Mouse (Mus musculus) mesoderm, embryonic 11.5 days (tissue): ENCODE results near the gene Babam1.

ENCODE experiments used
- DNase-seq: peaks from one replicate; pipeline ENCODE4 v3.0.0-alpha.2; 2012; ENCODE audit warnings: low read depth, low spot score

The Babam1 gene

DNA sequence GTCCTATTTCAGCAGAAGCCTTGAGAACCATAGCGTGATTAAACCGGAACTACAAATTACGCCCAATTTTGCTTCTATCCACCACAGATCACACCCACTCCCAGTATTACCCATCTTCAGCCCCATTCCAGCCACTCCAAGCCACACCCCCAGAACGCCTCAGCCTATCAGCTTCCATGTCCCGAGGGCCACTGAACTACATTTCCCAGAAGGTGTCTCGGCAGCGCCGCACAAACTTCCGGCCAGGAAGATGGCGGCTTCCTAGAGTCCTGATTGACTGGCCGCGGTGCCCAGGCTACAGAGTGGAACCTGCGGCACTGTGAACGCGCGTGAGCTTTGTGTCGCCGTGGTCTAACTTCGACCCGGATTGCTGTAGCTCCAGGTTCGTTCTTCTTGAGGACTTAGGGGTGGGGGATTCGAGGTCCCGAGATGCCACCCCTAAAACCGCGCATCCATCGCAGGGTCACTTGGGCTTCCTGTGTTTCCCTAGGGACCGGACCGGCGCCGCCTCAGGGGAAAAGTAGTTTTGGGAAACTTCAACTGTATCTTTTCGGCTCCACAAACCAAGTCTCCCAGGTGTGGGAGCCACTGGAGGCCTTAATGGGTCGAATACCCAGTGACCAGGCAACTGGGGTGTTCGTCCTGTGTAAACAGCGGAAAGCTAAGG lies at the start of gene Babam1:
Gene Babam1 (plus strand): TSS at position 223 of the 667 bp plus-strand sequence.
- DNase-seq: peak; percentile 93

DNA sequence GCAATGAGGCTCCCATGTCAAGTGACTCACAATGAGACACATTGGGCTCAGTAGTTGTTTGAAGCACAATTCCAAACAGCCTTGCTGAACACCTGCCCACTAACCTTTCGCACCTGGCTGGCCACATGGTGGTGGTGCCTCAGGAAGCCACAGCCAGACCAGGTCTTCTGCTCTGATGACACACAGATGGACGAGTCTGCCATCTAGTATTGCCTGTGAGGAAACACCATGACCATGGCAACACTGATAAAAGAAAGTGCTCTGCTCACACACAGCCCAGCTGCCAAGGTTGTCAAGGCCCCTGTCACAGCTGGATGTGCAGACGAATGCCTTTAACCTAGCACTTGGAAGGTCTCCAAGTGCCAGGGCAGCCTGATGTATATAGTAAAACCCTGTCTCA lies 45.5 kb upstream of the Babam1 start:
- DNase-seq: no peak

DNA sequence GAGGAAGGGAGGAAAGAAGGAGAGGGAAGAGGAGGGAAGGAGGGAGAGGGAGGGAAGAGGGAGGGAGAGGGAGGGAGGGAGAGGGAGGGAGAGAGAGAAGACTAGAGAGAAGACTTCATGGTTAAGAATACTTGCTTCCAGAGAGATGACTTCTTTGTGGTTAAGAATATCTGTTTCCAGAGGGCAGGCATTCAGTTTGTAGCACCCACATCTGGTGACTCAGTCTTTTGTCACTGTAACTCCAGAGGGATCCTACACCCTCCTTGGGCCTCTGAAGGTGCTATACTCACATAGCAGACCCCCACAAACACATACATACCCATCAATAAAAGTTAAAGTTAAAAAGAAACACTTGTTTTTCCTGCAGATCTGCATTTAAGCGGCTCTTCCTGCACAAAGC lies 45.1 kb upstream of the Babam1 start:
- no peak for DNase-seq

DNA sequence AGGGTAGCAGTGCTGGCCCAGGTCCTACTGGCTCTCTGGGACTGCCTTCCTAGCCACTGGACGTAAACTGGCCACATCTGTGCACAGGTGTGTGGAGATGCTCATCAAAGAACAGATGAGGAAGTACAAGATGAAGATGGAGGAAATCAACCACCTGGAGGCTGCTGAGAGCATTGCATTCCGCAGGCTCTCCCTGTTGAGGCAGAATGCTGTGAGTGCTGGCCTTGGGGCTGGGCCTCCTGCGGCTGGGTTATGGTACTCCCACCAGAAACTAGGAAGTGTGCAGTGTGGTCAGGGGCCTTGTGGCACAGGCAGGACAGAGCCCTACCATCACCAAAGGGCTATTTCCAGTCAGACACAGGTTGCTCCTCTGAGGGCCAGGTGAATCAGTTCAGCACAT lies 38.6 kb upstream of the Babam1 start:
- DNase-seq: no peak

DNA sequence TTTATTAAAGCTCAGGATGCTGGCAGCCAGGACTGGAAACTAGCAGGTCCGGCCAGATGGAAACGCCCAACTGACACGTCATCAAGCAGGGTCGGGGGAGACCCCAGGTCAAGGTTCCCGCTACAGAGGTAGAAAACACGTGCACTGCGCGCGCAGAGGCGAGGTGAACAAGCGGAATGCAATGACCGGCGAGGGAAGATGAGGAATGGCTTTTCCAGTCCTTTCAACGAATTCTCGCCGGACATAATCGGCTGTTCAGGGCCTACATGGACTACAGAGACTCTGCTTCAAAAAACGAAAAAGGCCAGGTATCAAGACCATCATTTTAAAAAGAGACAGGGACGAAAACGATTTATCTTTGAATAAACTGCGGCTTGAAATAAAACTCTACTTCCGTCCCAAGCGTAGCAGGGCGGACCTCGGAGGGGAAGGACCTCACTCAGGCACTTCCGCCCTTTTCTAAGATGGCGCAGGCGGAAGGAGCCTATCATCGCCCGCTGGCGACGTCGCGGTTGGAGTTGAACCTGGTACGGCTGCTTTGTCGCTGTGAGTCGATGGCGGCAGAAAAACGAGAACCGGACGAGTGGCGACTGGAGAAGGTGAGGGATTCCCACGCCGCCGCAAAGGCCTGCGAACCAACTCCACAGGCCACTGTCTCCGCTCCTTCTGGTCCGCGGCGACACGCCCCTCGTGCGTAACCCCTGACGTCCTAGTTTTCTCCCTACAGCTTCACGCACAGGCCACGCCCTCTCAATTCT lies 29.7 kb upstream of the Babam1 start, which contains the start of gene Use1:
Gene Use1 (plus strand): TSS at position 78 of the 758 bp plus-strand sequence.
- DNase-seq: peak; percentile 94

DNA sequence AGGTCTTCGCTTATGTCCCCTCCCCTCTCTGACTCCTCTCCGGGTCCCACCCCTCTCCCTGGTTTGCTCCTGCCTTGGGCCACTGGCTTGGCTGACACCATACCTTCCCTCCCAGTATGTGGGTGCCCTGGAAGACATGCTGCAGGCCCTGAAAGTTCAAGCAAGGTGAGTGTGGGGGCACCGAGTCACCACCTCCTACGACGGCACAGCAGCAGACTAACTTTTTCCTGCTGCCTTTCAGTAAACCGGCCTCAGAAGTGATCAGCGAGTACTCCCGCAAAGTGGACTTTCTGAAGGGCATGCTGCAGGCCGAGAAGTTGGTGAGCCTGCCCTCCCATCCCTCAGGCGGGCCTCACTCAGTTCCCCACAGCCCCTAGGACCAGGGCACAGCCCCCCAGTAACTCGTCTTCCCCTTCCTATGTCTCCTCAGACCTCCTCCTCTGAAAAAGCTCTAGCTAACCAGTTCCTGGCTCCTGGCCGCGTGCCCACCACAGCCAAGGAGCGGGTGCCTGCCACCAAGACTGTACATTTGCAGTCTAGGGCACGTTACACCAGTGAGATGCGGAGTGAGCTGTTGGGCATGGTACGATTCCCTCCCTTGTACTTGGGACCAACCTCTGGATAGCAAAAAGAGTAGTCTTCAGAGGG lies 29.0 kb upstream of the Babam1 start:
- no peak for DNase-seq

DNA sequence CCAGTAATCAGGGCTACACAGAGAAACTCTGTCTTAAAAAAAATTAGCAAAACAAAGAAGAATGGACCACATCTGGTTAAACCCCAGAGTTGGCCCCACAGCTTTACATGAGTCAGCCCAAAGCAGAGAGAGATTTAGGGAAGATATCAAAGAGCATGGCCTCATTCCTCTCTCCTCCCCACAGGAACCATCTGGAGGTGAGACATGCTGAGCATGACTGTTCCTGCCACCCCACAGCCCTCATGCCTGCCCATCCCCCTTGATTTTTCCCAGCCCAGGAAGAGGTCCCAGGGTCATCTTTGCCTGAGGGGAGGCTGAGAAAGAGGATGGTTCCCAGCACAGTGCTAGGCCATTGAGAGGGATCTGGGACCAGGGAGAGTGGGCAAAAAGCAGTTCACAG lies 28.3 kb upstream of the Babam1 start:
- no peak for DNase-seq

DNA sequence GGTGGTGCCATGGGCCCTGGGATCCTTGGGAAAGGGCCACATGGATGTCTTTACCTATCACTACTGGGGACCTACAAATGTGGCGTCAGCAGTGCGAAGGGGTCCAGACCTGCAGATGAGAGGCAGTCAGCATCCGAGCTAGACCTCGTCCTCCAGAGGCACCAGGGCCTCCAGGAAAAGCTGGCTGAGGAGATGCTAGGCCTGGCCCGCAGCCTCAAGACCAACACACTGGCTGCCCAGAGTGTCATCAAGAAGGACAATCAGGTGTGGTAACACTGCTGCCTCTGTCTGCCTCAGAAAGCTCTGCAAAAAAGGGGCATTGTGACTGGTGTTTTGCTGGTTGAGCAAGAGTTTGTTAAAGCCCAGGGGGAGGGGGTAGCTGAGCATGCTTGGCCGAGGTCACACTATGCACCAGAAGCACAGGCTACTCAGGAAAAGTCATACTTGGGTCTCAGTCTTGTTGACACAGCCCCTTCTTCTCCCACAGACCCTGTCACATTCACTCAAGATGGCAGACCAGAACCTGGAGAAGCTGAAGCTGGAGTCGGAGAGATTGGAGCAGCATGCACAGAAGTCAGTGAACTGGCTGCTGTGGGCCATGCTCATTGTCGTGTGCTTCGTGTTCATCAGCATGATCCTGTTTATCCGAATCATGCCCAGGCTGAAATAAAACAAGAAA lies 27.5 kb upstream of the Babam1 start:
- DNase-seq: no peak

DNA sequence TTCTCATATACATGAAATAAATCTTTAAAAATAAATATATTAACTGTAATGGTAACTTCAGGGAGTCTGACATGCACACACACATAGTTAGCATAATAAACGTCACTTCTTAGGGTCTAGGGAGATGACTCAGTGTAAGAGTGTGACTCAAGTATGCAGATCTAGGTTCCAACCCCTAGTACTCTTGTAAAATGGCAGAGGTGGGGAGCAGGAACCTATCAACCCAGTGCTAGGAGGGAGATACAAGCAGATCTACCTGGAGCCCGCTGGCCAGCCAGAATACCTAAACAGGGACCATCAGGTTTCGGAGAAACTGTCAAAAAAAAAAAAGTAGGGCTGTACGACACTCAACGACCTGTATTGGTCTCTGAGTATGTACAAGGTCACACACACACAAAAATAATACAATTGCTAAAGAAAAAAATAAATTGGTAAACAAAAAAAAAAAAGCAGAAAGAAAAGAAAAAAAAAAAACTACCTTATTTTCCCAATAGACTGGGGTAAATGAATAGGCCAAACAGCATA lies 25.9 kb upstream of the Babam1 start:
- DNase-seq: no peak

DNA sequence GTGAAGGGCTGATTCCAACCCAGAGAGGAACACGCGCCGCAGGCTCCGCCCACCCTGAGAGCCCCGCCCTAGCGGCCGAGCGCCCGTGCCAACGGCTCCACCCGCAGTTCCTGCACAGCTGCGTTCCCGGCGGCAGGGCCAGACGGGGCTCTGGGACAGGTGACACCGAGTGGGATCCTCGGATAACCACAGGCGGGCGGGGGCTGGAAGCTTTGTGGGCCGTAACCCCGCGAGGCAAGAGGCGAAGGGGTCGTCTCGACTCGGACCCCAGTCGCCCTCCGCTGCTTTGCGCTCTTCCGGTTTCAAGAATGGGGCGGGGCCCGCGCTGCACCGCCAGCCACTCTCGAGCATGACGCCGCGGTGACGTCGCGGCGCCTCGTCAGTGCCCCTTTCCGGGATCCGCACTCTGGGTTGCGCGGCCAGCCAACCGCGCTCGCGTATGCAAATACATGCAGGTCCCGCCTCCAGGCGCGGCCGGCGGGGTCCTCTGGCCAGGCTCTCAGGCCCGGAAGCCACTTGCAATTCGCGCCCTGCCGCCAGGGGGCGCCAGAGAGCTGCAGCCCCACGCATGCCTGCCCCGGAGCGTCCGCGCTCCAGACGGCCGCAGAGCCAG lies 25.3 kb upstream of the Babam1 start, which contains the start of gene Ocel1:
Gene Ocel1 (plus strand): TSS at position 63 of the 613 bp plus-strand sequence.
- peak; percentile 99 for DNase-seq

DNA sequence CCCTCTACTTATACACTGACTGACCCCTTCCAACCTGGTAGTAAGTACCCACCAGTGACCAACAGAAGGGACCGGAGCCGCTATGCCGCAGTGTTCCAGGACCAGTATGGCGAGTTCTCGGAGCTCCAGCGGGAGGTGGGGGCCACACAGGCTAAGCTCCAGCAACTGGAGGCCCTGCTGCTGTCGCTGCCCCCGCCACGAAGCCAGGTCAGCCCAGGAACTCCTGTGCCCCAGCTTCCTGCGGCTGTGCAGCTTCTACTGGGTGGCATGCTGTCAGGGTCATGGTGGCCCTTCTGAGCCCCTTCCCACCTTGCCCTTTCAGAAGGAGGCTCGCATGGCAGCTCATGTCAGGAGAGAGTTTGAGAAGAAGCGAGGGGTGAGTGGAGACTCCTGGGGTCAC lies 24.2 kb upstream of the Babam1 start:
- DNase-seq: no peak

DNA sequence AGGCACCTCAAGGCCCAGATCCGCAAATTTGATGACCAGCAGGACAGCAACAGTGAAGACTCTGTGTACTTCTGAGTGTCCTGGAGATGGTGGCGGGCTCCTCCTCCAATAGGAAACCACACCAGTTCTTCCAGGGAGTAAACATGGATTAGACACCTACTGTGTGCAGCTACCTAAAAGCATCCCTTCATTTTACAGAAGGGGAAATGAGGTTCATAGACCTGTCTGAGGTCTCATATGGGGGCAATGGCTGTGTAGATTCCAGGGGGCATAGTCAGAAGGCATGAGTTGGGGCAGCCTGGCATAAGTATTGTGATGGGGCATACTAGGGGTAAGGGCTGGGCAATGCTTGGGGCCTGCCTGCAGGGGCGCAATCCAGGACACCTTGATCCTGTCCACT lies 23.7 kb upstream of the Babam1 start:
- DNase-seq: no peak

DNA sequence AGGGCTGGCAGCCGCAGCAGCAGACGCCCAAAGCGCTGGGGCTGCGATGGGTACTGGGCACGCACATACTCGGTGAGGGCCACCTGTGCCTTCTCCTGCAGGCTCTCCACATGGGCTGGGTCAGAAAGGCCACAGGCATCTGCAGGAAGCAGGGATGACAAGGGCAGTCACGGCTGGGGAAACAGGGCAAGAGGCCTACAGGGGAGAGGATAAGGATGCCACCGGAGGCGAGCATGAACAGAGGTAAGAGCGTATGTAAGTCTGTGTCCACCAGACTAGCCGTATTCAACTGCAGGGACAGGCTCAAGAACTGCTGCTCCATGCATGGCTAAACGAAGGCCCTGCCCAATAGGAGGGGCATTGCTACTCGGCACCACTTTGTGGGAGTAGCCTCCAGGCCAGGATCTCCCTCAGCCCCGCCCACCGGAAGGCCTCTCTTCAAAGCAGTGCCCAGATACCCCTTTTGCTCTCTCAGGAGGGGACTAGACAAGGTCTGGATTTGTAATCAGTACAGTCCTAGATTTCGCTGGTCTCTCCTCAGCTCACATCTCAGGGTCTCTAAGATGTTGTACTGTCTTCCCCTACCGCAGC lies 21.9 kb upstream of the Babam1 start:
- no peak for DNase-seq

DNA sequence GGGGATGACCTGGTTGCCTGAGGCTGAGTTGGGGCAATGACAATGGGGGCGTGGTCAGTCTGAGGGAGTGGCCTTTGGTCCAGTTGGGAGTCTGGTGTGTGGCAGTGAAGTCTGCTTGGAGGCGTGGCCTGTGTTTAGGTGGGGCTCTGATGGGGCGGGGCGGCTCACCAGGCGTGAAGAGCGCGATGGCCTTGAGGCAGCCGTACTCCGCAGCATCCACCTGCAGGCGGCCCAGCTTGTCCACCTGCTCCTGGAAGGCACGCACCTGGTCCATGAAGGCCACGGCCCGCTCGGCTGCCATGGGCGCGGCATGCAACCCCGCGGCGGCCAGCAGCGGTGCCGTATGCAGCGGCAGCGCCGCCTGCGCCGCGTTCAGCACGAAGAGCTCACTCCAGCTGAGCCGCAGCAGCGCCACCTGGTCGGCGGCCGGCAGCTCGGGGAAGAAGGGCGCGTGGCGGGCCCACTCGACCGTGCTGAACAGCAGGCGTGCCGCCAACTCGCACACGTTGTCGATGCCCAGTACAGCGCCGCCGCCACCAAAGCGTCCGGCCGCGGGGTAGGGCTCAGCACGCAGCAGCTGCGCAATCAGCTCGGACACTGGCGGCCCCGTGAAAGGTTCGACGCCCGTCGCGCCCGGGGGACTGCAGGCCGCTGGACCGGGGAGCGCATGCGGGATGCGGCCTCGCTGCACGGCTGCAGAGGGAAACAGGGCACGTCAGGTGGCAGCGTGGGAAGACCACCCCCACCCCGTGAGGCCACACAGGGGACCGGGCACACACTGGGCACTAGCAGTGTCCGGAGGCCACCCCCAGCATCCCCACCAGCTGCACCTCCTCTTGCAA lies 20.9 kb upstream of the Babam1 start:
- peak; percentile 65 for DNase-seq

DNA sequence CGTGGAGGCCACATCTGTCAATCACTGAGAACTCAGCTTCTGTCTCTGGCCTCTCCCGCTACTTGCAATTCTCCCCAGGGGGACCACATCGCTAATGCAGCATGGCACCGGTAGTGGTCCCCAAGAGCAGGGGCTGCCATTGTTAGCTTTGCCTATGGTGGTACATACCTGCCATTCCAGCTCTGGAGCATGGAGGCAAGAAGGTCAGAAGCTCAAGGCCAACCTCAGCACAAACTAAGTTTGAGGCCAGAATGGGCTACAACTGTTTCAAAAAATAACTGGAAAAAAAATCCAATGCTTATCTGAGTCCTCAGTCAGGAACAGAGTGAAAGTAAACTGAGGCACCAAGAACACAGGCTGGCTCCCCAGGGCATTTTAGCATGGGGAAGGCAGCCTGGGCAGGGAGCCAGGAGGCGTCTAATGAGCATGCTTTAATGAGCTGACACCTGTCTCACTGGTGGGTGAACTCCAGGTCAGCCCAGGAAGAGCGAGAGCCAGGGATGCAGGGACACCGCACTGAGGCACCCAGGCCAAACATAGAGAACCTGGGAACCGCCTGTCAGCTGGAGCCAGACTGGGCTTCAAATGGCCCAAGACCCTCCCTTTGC lies 20.1 kb upstream of the Babam1 start:
- no peak for DNase-seq

DNA sequence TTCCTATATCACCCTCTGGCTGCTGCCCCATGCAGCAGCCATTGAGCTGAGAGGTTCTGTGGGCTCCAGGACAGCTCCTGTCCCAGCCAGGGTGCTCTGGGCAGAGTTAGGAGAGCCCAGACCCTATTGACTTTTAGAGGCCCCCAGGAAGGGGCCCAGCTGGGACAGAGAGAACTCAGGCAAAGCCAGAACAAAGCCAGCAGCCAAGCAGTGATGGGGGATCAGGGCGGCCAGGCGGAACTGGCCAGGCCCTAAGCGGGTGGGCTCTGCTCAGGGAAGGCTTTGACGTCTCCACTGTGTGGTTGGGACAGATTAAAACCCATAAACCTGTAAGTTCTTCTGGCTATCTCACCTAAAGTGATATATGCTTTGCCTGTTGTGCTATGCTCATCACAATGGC lies 17.7 kb upstream of the Babam1 start:
- DNase-seq: no peak

DNA sequence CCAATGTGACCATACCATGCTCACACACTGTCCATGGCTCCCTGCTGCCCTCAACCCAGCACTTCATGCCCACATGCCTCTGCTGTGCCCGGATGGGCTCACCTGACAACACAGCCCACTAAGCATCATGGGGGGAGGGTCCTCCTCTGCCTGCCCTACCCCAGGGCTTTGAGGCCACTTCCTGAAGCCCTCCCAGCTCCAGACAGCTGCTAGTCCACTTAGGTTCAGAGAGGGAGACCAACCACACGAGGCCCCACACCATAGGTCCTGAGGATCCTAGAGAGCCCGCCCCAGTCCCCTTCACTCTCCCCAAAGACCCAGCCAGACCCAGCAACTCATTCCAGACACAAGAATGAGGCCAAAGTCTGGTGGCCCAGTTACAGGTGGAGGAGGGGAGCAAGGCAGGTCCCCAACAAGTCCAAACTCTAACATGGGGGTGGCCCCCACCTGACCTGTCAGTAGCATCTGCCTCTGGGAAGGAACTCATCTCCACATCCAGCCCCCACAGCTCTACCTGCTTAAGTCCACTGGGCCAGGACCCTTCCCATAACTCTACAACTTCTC lies 17.1 kb upstream of the Babam1 start:
- no peak for DNase-seq

DNA sequence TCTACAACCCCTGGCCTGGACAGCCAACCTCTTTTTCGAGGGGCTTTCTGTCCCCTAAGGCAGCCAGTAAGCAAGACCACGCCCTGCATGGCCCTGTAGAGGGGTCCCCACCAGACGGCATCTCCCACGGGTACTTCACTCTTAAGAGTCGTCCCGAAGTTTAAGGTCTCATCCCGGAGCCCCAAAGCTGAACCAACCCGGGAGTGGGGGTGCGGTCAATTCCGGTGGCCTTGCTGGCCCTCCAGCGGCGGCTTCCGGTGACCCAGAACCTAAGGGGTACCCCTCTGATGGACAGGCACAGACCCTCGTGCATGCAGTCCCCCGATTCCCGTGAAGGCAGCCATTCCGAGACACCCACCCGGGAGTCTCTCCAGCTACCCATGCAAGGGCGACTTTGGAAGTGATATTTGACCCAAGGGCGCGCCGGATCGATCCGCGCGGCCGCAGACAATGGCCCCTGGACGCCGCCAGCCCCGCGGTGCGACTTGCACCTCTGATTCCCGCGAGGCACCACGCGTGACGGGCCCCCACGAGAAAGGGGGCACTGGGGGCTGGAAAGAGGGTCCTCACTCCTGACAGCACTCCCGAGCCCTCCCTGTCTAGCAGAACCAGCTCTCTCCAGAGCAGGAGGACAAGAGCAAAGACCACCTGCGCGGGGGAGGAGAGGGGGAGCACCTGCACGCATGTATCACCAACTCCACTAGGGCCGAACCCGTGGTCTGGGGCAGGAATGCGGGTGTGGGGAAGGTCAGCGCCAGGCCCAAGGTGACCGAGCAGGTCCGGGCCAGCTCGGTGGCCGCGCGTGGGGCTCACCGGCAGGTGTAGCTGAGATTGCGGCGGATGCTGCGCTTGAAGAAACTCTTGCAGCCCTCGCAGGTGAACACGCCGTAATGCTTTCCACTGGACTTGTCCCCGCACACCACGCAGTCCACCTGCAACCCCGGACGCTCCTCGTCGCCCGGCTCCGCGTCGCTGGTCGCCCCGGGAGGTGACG lies 16.2 kb upstream of the Babam1 start:
- DNase-seq: no peak
